Mouse (Mus musculus): ENCODE measurements around the gene Rps23. TPM values are rescaled to one million over a fixed set of nuclear protein-coding genes. Genes with fewer than 3 reads are reported as not detected.

Rps23 gene
- polyA plus RNA-seq, 1 experiment from 2014 or later: 288 TPM

DNA sequence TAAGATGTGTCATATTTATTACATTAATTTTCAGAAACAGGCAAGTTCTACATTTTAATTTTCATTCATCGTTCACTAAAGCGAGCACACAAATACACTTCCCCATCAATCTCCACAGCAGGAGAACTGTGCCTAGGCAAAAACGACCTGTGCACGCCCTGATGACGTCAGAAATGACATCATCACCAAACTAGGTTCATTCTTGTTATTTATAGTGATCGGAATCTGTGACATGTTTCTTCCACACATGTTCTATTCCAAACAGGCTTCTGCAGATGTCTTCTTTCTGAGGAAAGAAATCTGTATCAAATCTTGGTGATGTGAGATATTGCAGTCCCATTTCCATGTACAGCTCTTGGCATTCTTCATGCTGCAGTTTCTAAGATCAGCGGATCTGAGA is 13.1 kb downstream of the Rps23 start:
- Histone ChIP-seq H3K27me3 (no peaks in the 10 kb centered on the region), H3K9me3 (no peaks in the 10 kb centered on the region), H3K4me2 (no peak overlapping the region), H3K9ac (replicated peaks) (no peak overlapping the region), H3K4me1 (replicated peaks) (0 out of 2 replicates have a peak, but pooled peaks cover 3% of the 10 kb centered on the region), H3K36me3 (no peaks in the 10 kb centered on the region), H3K4me3 (replicated peaks) (no peak overlapping the region), H3K27ac (no peak overlapping the region)
- 81% methylated on average over 7 of the region's 7 CpGs for WGBS
- no peak for ATAC-seq (ENCODE audit: insufficient number of reproducible peaks, insufficient read depth, low FRiP score, low TSS enrichment, low read depth)

DNA sequence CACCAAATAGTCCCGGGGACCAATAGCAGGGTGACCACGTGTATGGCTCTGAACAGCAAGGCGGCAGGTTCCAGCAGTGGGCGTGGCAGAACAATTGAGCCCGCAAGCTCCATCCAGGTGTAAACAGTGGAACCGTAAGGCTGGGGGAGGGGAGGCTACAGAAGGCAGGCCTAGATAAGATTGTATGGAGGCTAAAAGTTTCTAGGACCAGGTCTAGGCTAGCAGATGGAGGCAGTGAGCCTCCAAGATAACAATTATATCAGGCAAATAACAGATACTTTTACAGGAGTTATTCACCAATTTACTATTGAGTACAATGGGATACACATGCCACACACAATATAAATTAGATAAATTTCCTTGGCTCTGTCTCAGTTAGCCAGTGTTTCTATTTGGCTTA is 16.4 kb downstream of the Rps23 start:
- H3K36me3 ChIP-seq: no peaks in the 10 kb centered on the region
- H3K4me2 ChIP-seq: no peak overlapping the region
- H3K4me1 ChIP-seq (replicated peaks): 0 out of 2 replicates have a peak, but pooled peaks cover 3% of the 10 kb centered on the region
- 50% methylated on average over 6 of the region's 6 CpGs for WGBS
- H3K27ac ChIP-seq: no peak overlapping the region
- H3K4me3 ChIP-seq (replicated peaks): no peak overlapping the region
- H3K9ac ChIP-seq (replicated peaks): no peak overlapping the region
- no peaks in the 10 kb centered on the region for H3K27me3 ChIP-seq
- no peaks in the 10 kb centered on the region for H3K9me3 ChIP-seq
- no peak for ATAC-seq (ENCODE audit: insufficient number of reproducible peaks, insufficient read depth, low FRiP score, low TSS enrichment, low read depth)

- Histone ChIP-seq H3K9ac (replicated peaks) (no peak overlapping the region), H3K36me3 (no peaks in the 10 kb centered on the region), H3K4me3 (replicated peaks) (no peak overlapping the region), H3K4me2 (no peak overlapping the region), H3K27me3 (no peaks in the 10 kb centered on the region), H3K27ac (no peak overlapping the region), H3K9me3 (no peaks in the 10 kb centered on the region), H3K4me1 (replicated peaks) (0 out of 2 replicates have a peak, but pooled peaks cover 3% of the 10 kb centered on the region)
- 88% methylated on average over 5 of the region's 5 CpGs for WGBS
- no peak for ATAC-seq (ENCODE audit: insufficient number of reproducible peaks, insufficient read depth, low FRiP score, low TSS enrichment, low read depth)
Observed at GRCm38 (mm10) chr13:90939600-90939999, 16.8 kb downstream of the Rps23 start.

DNA sequence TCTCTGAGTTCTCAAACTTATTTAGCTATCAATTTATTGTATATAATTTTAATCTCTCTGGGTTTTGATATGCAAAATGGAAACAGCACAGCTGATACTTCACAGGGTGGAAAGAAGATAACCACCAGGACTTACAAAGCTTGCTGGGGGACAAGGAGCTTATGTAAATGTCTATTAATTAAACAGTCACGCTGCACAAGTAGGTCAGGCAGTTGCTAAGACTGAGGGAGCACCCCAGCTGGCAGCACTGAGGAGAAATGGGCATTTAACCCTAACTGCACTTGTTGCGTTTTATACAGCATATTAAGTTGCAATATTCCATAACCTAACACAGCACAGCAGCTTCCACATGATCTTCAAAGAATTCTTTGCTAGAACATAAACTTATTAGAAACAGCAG is 36.1 kb downstream of the Rps23 start:
- no peaks in the 10 kb centered on the region for H3K4me1 ChIP-seq (replicated peaks)
- no peaks in the 10 kb centered on the region for H3K36me3 ChIP-seq
- no peaks in the 10 kb centered on the region for H3K9me3 ChIP-seq
- 34% methylated on average over 2 of the region's 2 CpGs for WGBS
- no peak overlapping the region for H3K4me3 ChIP-seq (replicated peaks)
- H3K4me2 ChIP-seq: no peak overlapping the region
- no peak overlapping the region for H3K27ac ChIP-seq
- H3K9ac ChIP-seq (replicated peaks): no peak overlapping the region
- ATAC-seq (ENCODE audit: insufficient number of reproducible peaks, insufficient read depth, low FRiP score, low TSS enrichment, low read depth): no peak
- H3K27me3 ChIP-seq: no peaks in the 10 kb centered on the region

DNA sequence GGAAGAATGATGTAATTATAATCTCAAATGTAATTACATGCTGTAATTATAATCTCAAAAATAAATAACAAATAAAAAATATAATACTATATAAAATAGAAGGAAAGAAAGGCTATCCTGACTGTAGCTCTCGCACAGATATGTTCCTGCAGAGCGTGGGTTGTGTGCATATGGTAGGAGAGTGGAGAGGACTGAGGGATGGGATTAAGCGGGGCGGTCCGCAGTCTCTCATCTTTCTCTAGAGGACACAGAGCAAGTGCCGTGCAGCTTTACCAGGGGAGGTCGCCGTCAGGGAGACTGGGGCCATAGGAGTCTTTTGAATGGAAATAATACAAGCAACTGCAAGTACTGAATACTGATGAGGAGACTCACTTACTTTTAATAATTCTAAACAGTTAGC is 37.8 kb downstream of the Rps23 start:
- no peak overlapping the region for H3K9ac ChIP-seq (replicated peaks)
- H3K4me3 ChIP-seq (replicated peaks): no peak overlapping the region
- WGBS: 97% methylated on average over 8 of the region's 8 CpGs
- H3K9me3 ChIP-seq: no peaks in the 10 kb centered on the region
- no peaks in the 10 kb centered on the region for H3K27me3 ChIP-seq
- H3K4me2 ChIP-seq: no peak overlapping the region
- H3K36me3 ChIP-seq: no peaks in the 10 kb centered on the region
- no peak overlapping the region for H3K27ac ChIP-seq
- no peak for ATAC-seq (ENCODE audit: insufficient number of reproducible peaks, insufficient read depth, low FRiP score, low TSS enrichment, low read depth)
- H3K4me1 ChIP-seq (replicated peaks): no peaks in the 10 kb centered on the region

- no peaks in the 10 kb centered on the region for H3K9me3 ChIP-seq
- H3K27me3 ChIP-seq: no peaks in the 10 kb centered on the region
- H3K27ac ChIP-seq: no peak overlapping the region
- H3K4me3 ChIP-seq (replicated peaks): no peak overlapping the region
- no peak overlapping the region for H3K9ac ChIP-seq (replicated peaks)
- H3K4me1 ChIP-seq (replicated peaks): peaks cover 4% of the 10 kb centered on the region
- no peaks in the 10 kb centered on the region for H3K36me3 ChIP-seq
- WGBS: 67% methylated on average over 10 of the region's 10 CpGs
- no peak for ATAC-seq (ENCODE audit: insufficient number of reproducible peaks, insufficient read depth, low FRiP score, low TSS enrichment, low read depth)
- no peak overlapping the region for H3K4me2 ChIP-seq
Observed at GRCm38 (mm10) chr13:90962836-90963760, 40.3 kb downstream of the Rps23 start.

- H3K36me3 ChIP-seq: no peaks in the 10 kb centered on the region
- no peak overlapping the region for H3K27ac ChIP-seq
- no peak overlapping the region for H3K4me2 ChIP-seq
- H3K9ac ChIP-seq (replicated peaks): no peak overlapping the region
- H3K9me3 ChIP-seq: no peaks in the 10 kb centered on the region
- no peaks in the 10 kb centered on the region for H3K27me3 ChIP-seq
- ATAC-seq (ENCODE audit: insufficient number of reproducible peaks, insufficient read depth, low FRiP score, low TSS enrichment, low read depth): no peak
- 86% methylated on average over 4 of the region's 4 CpGs for WGBS
- no peak overlapping the region for H3K4me3 ChIP-seq (replicated peaks)
- H3K4me1 ChIP-seq (replicated peaks): peaks cover 10% of the 10 kb centered on the region
Observed at GRCm38 (mm10) chr13:90964511-90964910, 41.8 kb downstream of the Rps23 start.

GRCm38 (mm10) chr13:90965996-90966395 is 43.2 kb downstream of the Rps23 start:
- no peak for ATAC-seq (ENCODE audit: insufficient number of reproducible peaks, insufficient read depth, low FRiP score, low TSS enrichment, low read depth)
- Histone ChIP-seq H3K4me1 (replicated peaks) (peaks cover 15% of the 10 kb centered on the region), H3K36me3 (no peaks in the 10 kb centered on the region), H3K27me3 (no peaks in the 10 kb centered on the region), H3K9ac (replicated peaks) (no peak overlapping the region), H3K9me3 (no peaks in the 10 kb centered on the region), H3K4me2 (no peak overlapping the region), H3K27ac (no peak overlapping the region), H3K4me3 (replicated peaks) (no peak overlapping the region)
- 77% methylated on average over 8 of the region's 8 CpGs for WGBS

DNA sequence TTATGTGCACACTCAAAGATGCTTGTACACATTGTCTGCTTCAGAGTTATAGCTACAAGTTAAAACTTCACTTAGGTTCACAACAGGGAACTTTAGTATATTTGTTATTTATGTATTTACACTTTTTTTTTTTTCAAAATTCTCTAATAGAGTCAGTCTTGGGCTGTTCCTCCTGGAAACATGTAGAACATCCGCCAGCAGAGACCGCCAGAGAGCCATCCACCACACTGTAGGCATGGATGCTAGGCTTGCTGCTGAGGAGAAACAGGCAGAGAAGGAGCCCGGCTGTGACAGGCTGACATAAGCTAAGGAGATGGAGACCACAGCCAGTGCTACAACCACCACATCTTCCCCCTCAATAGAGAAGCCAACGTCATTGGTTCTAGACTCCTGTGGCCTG is 44.7 kb downstream of the Rps23 start:
- Histone ChIP-seq H3K36me3 (no peaks in the 10 kb centered on the region), H3K27ac (no peak overlapping the region), H3K27me3 (no peaks in the 10 kb centered on the region), H3K4me2 (no peak overlapping the region), H3K9ac (replicated peaks) (no peak overlapping the region), H3K9me3 (no peaks in the 10 kb centered on the region), H3K4me3 (replicated peaks) (no peak overlapping the region), H3K4me1 (replicated peaks) (peaks cover 16% of the 10 kb centered on the region)
- WGBS: 8% methylated on average over 4 of the region's 4 CpGs
- peak; percentile 47; the same call in 1 of the 2 replicates for ATAC-seq (ENCODE audit: insufficient number of reproducible peaks, insufficient read depth, low FRiP score, low TSS enrichment, low read depth)

- Histone ChIP-seq H3K27ac (no peak overlapping the region), H3K27me3 (no peaks in the 10 kb centered on the region), H3K4me3 (replicated peaks) (no peak overlapping the region), H3K4me1 (replicated peaks) (peaks cover 23% of the 10 kb centered on the region), H3K36me3 (no peaks in the 10 kb centered on the region), H3K4me2 (no peak overlapping the region), H3K9ac (replicated peaks) (no peak overlapping the region), H3K9me3 (no peaks in the 10 kb centered on the region)
- WGBS: 80% methylated on average over 4 of the region's 4 CpGs
- no peak for ATAC-seq (ENCODE audit: insufficient number of reproducible peaks, insufficient read depth, low FRiP score, low TSS enrichment, low read depth)
Observed at GRCm38 (mm10) chr13:90968940-90969339, 46.2 kb downstream of the Rps23 start.

DNA sequence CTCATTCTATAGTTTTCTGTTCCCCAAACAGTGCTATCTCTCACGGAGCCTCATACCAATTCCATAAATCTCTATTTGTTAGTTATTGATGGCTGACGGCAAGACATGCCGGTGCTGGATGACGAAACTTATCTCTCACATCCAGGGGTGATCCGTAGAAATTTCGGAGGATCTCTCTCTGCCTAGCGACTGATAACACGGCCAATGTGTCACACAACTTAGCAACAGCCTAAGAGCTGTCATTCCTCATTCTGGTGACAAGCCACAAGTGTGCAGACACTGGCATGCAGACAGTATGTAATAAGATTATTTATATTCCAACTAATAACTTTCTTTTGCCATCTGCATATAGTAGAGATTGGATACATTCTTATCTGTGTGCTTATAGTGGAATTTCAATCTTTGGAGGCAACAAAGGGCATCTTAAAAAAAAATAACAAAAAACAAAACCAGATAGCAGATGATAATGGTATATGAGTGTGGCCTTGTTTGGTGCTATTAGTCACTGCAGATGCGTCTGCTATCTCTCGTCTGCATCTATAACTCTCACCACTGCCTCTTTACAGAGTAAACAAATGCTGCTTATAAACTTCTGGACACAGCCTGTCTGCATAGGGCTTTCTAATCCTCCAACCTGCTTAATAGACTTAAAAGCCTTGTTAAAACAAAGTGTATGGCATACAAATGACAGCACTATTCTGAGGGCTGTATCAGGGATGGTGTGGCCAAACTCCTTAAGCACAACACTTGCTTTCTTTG is 47.7 kb downstream of the Rps23 start:
- no peaks in the 10 kb centered on the region for H3K36me3 ChIP-seq
- no peak overlapping the region for H3K9ac ChIP-seq (replicated peaks)
- WGBS: 81% methylated on average over 10 of the region's 10 CpGs
- no peak overlapping the region for H3K4me2 ChIP-seq
- peaks cover 23% of the 10 kb centered on the region for H3K4me1 ChIP-seq (replicated peaks)
- H3K9me3 ChIP-seq: no peaks in the 10 kb centered on the region
- no peak overlapping the region for H3K4me3 ChIP-seq (replicated peaks)
- H3K27ac ChIP-seq: no peak overlapping the region
- no peak for ATAC-seq (ENCODE audit: insufficient number of reproducible peaks, insufficient read depth, low FRiP score, low TSS enrichment, low read depth)
- no peaks in the 10 kb centered on the region for H3K27me3 ChIP-seq

Measured in limb, embryonic 12.5 days (tissue).